Mouse (Mus musculus) liver, embryonic 12.5 days (tissue): ENCODE measurements around the gene Lpgat1. TPM values are rescaled to one million over a fixed set of nuclear protein-coding genes. Genes with fewer than 3 reads are reported as not detected.

Experiments
- ATAC-seq: fragments of 200-750 bp; cut with Nextera tagmentation; 2 replicates; pipeline ENCODE4 v1.8.0; 2017; ENCODE audit warnings: moderate number of reproducible peaks, mild to moderate bottlenecking, moderate library complexity
- H3K27ac ChIP-seq: fragments of 300-500 bp; sonication (generic); 2 replicates; pipeline ENCODE4 v1.5.1; 2016; ENCODE audit warnings: mild to moderate bottlenecking
- H3K27me3 ChIP-seq: fragments of 300-500 bp; sonication (generic); replicated peaks from 2 replicates; pipeline ENCODE4 v1.6.1; 2016; ENCODE audit warnings: mild to moderate bottlenecking, moderate library complexity
- H3K36me3 ChIP-seq: fragments of 300-500 bp; sonication (generic); 2 replicates; pipeline ENCODE4 v1.6.1; 2016; ENCODE audit warnings: mild to moderate bottlenecking, moderate library complexity
- H3K4me1 ChIP-seq: fragments of 300-500 bp; sonication (generic); 2 replicates; pipeline ENCODE4 v1.6.1; 2016
- H3K4me2 ChIP-seq: fragments of 300-500 bp; sonication (generic); 2 replicates; pipeline ENCODE4 v1.6.1; 2016; ENCODE audit warnings: mild to moderate bottlenecking, moderate library complexity
- H3K4me3 ChIP-seq: fragments of 300-500 bp; sonication (generic); 2 replicates; pipeline ENCODE4 v1.5.1; 2016; ENCODE audit warnings: mild to moderate bottlenecking, moderate library complexity
- H3K9ac ChIP-seq: fragments of 300-500 bp; sonication (generic); 2 replicates; pipeline ENCODE4 v1.6.1; 2016; ENCODE audit warnings: mild to moderate bottlenecking, moderate library complexity
- H3K9me3 ChIP-seq: fragments of 300-500 bp; sonication (generic); replicated peaks from 2 replicates; pipeline ENCODE4 v1.6.1; 2016; ENCODE audit warnings: mild to moderate bottlenecking, moderate library complexity
- WGBS: fragments of 180-500 bp; shearing (Covaris S2); methylation state at CpG from one replicate; pipeline ENCODE4 v1.1.7; 2016; ENCODE audit not compliant: insufficient replicate concordance; 5-methylcytosine and 5-hydroxymethylcytosine counted together
- polyA plus RNA-seq: library from polyadenylated mRNA; unstranded; fragments of >200 nt; fragmentation: Nextera tagmentation; extraction: Ambion mirVana; gene quantifications from 2 replicates; pipeline ENCODE4 v1.2.1, GENCODE M21; 2016

The Lpgat1 gene
- 21.4 and 21.8 TPM in 2 replicates for polyA plus RNA-seq

DNA sequence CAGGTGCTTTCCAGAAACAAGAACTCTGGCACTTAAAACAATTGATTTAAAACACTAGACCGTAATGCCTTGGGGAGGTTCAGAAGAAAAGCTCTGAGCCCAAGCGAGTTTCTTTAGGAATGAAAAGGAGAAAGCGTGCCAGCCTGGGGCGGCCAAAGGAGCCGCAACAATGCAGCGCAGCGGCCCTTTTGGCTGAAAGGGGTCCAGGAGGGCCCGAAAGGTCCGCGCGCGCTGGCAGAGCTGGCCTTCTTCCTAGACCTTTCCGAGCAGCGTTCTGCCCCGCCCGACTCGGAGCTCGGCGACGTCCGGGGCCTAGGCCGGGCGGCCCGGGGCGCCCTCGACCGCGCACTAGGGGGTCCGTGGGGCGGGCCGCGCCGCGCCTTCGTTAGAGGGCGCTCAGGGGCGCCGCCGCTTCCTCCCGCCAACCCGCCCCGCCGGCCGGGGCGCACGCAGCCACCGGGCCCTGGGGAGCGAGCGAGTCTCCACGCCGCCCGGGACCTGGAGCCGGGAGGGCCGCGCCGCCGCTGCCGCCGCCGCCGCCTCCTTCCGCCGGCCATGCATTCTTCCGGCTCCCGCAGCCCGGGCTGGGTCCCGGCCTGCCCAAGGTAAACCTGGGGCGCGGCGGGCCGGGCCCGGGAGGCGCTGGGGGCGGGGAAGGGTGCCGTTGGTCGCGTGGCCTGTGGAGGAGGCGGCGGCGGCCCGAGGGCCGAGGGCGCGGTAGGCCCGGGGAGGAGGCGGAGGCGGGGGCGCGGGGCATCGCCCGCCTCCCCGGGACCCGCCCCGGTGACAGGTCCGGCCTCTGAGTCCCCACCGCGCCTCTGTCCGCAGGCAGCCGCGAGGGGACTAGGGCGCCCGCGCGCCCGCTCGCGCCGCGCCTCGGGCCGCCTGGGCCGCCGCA, at the start of gene Lpgat1:
Gene Lpgat1 (plus strand): TSS at position 234 of the 898 bp plus-strand sequence.
- Histone ChIP-seq H3K9me3 (no peaks in the 10 kb centered on the region), H3K4me2 (peak within 1 kb of the TSS; percentile 86), H3K27ac (peak within 1 kb of the TSS; percentile 73), H3K36me3 (0 out of 2 replicates have a peak, but pooled peaks cover 3% of the 10 kb centered on the region), H3K4me1 (0 out of 2 replicates have a peak, but pooled peaks cover 9% of the 10 kb centered on the region), H3K27me3 (peaks cover 56% of the 10 kb centered on the region), H3K9ac (peak within 1 kb of the TSS; percentile 72), H3K4me3 (peak within 1 kb of the TSS; percentile 67)
- peak; percentile 80 for ATAC-seq
- WGBS = 2% methylated on average over 62 of the region's 113 CpGs

GRCm38 (mm10) chr1:191668030-191668429, 49.6 kb upstream of the Lpgat1 start:
- no peak overlapping the region for H3K4me3 ChIP-seq
- H3K9me3 ChIP-seq = no peaks in the 10 kb centered on the region
- no peaks in the 10 kb centered on the region for H3K36me3 ChIP-seq
- H3K9ac ChIP-seq = no peak overlapping the region
- no peaks in the 10 kb centered on the region for H3K4me1 ChIP-seq
- ATAC-seq = no peak
- no peak overlapping the region for H3K4me2 ChIP-seq
- no peak overlapping the region for H3K27ac ChIP-seq
- H3K27me3 ChIP-seq = no peaks in the 10 kb centered on the region
- 58% methylated on average over 9 of the region's 9 CpGs for WGBS

- Histone ChIP-seq H3K27ac (no peak overlapping the region), H3K36me3 (no peaks in the 10 kb centered on the region), H3K9me3 (no peaks in the 10 kb centered on the region), H3K27me3 (no peaks in the 10 kb centered on the region), H3K4me3 (no peak overlapping the region), H3K9ac (no peak overlapping the region), H3K4me2 (no peak overlapping the region), H3K4me1 (no peaks in the 10 kb centered on the region)
- 72% methylated on average over 5 of the region's 5 CpGs for WGBS
- no peak for ATAC-seq
Observed at GRCm38 (mm10) chr1:191674071-191674470, 43.6 kb upstream of the Lpgat1 start.

GRCm38 (mm10) chr1:191681633-191682032, 36.0 kb upstream of the Lpgat1 start:
- Histone ChIP-seq H3K27ac (no peak overlapping the region), H3K4me1 (no peaks in the 10 kb centered on the region), H3K4me3 (no peak overlapping the region), H3K36me3 (no peaks in the 10 kb centered on the region), H3K9me3 (no peaks in the 10 kb centered on the region; the same call in none of the 2 replicates), H3K27me3 (no peaks in the 10 kb centered on the region), H3K9ac (no peak overlapping the region), H3K4me2 (no peak overlapping the region)
- WGBS = 47% methylated on average over 2 of the region's 2 CpGs
- ATAC-seq = no peak

- no peak overlapping the region for H3K27ac ChIP-seq
- H3K9me3 ChIP-seq = no peaks in the 10 kb centered on the region; the same call in none of the 2 replicates
- no peaks in the 10 kb centered on the region for H3K4me1 ChIP-seq
- no peak overlapping the region for H3K4me2 ChIP-seq
- ATAC-seq = no peak
- no peaks in the 10 kb centered on the region for H3K36me3 ChIP-seq
- H3K4me3 ChIP-seq = no peak overlapping the region
- no peaks in the 10 kb centered on the region for H3K27me3 ChIP-seq
- no peak overlapping the region for H3K9ac ChIP-seq
- WGBS = 80% methylated on average over 7 of the region's 7 CpGs
Observed at GRCm38 (mm10) chr1:191687531-191687930, 30.1 kb upstream of the Lpgat1 start.

- ATAC-seq = no peak
- H3K9me3 ChIP-seq = no peaks in the 10 kb centered on the region
- no peaks in the 10 kb centered on the region for H3K4me1 ChIP-seq
- H3K4me3 ChIP-seq = no peak overlapping the region
- no peaks in the 10 kb centered on the region for H3K27me3 ChIP-seq
- H3K9ac ChIP-seq = no peak overlapping the region
- no peak overlapping the region for H3K27ac ChIP-seq
- WGBS = 48% methylated on average over 4 of the region's 4 CpGs
- H3K36me3 ChIP-seq = no peaks in the 10 kb centered on the region
- H3K4me2 ChIP-seq = no peak overlapping the region
Observed at GRCm38 (mm10) chr1:191693231-191693630, 24.4 kb upstream of the Lpgat1 start.

- Histone ChIP-seq H3K4me3 (no peak overlapping the region), H3K27me3 (no peaks in the 10 kb centered on the region), H3K4me2 (no peak overlapping the region), H3K36me3 (no peaks in the 10 kb centered on the region), H3K4me1 (no peaks in the 10 kb centered on the region), H3K9me3 (no peaks in the 10 kb centered on the region), H3K27ac (no peak overlapping the region), H3K9ac (no peak overlapping the region)
- 50% methylated on average over 1 of the region's 1 CpGs for WGBS
- ATAC-seq = no peak
Observed at GRCm38 (mm10) chr1:191698253-191698795, 19.3 kb upstream of the Lpgat1 start.

- H3K9ac ChIP-seq = no peak overlapping the region
- H3K36me3 ChIP-seq = no peaks in the 10 kb centered on the region
- H3K9me3 ChIP-seq = no peaks in the 10 kb centered on the region
- H3K4me2 ChIP-seq = no peak overlapping the region
- no peaks in the 10 kb centered on the region for H3K4me1 ChIP-seq
- no peak overlapping the region for H3K27ac ChIP-seq
- 21% methylated on average over 4 of the region's 4 CpGs for WGBS
- H3K27me3 ChIP-seq = no peaks in the 10 kb centered on the region; the same call in 1 of the 2 replicates
- H3K4me3 ChIP-seq = no peak overlapping the region
- no peak for ATAC-seq
Observed at GRCm38 (mm10) chr1:191704535-191704934, 13.1 kb upstream of the Lpgat1 start.

DNA sequence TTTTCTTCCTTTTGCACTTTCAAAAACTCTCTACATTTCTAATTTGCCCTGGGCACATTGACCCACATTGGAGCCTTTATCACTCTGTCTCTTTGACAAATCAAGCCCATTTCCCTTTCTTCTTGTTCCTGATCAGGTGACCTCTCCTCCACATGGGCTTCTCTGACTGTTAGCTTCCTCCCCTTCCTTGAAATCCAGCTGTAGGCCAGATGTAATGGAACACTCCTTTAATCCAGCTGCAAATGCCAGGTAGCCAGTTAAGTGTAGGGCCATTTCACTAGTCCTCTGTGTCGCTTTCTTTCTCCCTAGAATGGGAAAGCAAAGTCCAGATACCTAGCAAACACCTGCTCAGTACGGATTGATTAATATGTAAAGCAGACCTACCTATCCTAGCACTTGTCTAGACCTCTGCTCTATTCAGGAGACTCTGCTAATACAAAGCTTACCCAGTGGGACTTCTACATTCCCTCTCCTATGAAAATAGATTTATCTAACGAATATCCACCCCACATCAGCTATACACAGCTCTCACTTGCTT, 11.0 kb upstream of the Lpgat1 start:
- Histone ChIP-seq H3K9ac (no peak overlapping the region), H3K4me1 (no peaks in the 10 kb centered on the region), H3K4me3 (no peak overlapping the region), H3K9me3 (no peaks in the 10 kb centered on the region), H3K4me2 (no peak overlapping the region), H3K36me3 (no peaks in the 10 kb centered on the region), H3K27ac (no peak overlapping the region), H3K27me3 (no peaks in the 10 kb centered on the region; the same call in 1 of the 2 replicates)
- ATAC-seq = no peak
- WGBS = 49% methylated on average over 3 of the region's 3 CpGs

GRCm38 (mm10) chr1:191709811-191710210, 7.8 kb upstream of the Lpgat1 start:
- Histone ChIP-seq H3K9me3 (no peaks in the 10 kb centered on the region), H3K4me1 (no peaks in the 10 kb centered on the region), H3K36me3 (no peaks in the 10 kb centered on the region), H3K4me3 (no peak overlapping the region), H3K27ac (no peak overlapping the region), H3K4me2 (no peak overlapping the region), H3K27me3 (no peaks in the 10 kb centered on the region; the same call in 1 of the 2 replicates), H3K9ac (no peak overlapping the region)
- WGBS = 64% methylated on average over 2 of the region's 2 CpGs
- no peak for ATAC-seq

DNA sequence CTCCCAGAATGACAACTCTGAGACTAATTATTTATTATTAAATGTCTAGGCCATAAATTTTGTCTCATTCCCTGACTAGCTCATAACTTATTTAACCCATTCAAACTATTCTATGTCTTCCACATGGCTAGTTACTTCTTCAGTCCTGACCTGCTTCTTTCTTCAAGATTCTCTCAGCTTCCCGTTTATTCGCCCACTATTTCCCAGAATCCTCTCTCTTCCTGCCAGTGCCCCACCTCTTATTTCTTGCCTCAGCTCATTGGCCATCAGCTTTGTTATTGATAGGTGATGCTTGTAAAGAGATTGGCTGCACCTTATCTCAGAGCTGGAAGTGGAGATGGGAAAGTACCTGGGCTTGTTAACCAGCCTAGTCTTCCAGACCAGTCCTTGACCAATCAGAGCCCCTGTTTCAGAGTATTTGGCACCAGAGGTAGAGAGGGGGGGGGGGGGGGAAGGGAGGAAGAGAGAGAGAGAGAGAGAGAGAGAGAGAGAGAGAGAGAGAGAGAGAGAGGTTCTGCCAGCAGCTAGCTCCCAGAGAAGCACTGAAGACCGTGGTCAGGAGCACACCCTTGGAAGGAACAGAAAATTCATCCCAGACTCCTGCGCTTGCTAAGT, 5.3 kb upstream of the Lpgat1 start:
- Histone ChIP-seq H3K4me2 (no peak overlapping the region), H3K27me3 (peaks cover 18% of the 10 kb centered on the region), H3K9ac (no peak overlapping the region), H3K9me3 (no peaks in the 10 kb centered on the region), H3K27ac (no peak overlapping the region), H3K36me3 (no peaks in the 10 kb centered on the region), H3K4me1 (no peaks in the 10 kb centered on the region), H3K4me3 (no peak overlapping the region)
- ATAC-seq = no peak
- 73% methylated on average over 4 of the region's 4 CpGs for WGBS

- Histone ChIP-seq H3K4me2 (no peak overlapping the region), H3K4me3 (no peak overlapping the region), H3K27me3 (peaks cover 33% of the 10 kb centered on the region), H3K9ac (no peak overlapping the region), H3K36me3 (no peaks in the 10 kb centered on the region), H3K27ac (no peak overlapping the region), H3K9me3 (no peaks in the 10 kb centered on the region), H3K4me1 (0 out of 2 replicates have a peak, but pooled peaks cover 4% of the 10 kb centered on the region)
- WGBS = 79% methylated on average over 3 of the region's 3 CpGs
- no peak for ATAC-seq
Observed at GRCm38 (mm10) chr1:191713813-191714212, 3.8 kb upstream of the Lpgat1 start.
